Mouse (Mus musculus) spleen, adult 10 weeks (tissue): Measurements from ENCODE around the gene Kpna6. TPM values are rescaled to one million over a fixed set of nuclear protein-coding genes. Genes with fewer than 3 reads are reported as not detected.

Source experiments
- polyA plus RNA-seq: library from polyadenylated mRNA; stranded (reverse); fragments of 350-450 nt; fragmentation: Illumina TruSeq; extraction: RNeasy Lipid Tissue Mini Kit (QIAGEN cat#74804); gene quantifications from one replicate; pipeline ENCODE4 v1.2.3, GENCODE M21; 2015; ENCODE audit warnings: low replicate concordance; ENCODE audit not compliant: insufficient read depth

Kpna6 gene
- polyA plus RNA-seq = 34.8 TPM

DNA sequence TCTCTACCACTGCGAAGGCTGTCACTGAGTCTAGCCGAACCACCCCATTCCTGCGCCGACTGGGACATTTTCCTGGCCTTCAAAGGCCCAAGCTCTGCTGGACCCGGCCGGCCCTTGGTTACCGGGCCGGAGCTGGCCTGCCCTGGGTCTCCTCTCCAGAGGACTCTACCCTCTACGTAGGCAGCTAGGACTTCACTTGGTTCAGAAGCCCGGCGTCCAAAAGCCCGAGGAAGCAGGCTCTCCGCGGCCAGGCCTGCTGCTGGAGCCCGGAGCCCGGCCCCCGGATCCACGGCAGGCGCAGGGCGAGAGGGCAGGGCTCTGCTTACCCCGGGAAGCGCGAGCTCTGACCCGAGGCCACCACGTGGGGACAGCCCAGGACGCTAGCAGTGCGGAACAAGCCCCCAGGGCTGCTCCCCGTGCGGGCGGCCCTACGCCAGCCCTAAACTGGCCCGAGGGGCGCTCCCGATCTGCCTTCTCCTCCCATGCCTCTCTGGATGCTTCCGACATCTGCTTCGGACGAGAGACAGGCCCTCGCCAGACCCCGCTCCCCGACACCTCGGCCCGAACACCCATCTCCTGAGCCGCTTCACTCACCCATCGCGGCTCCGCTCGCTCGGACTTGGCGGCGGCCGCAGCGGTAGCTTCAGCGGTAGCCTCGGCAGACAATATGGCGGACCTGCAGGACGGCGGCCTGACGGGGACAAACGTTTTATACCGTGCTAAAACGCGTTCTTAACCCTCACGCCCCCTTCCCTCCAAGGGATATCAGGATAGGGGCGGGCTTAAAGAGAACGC lies at the start of gene Kpna6:
Gene Kpna6, minus strand, starts transcription at position 685 of the 795 bp plus-strand sequence.

DNA sequence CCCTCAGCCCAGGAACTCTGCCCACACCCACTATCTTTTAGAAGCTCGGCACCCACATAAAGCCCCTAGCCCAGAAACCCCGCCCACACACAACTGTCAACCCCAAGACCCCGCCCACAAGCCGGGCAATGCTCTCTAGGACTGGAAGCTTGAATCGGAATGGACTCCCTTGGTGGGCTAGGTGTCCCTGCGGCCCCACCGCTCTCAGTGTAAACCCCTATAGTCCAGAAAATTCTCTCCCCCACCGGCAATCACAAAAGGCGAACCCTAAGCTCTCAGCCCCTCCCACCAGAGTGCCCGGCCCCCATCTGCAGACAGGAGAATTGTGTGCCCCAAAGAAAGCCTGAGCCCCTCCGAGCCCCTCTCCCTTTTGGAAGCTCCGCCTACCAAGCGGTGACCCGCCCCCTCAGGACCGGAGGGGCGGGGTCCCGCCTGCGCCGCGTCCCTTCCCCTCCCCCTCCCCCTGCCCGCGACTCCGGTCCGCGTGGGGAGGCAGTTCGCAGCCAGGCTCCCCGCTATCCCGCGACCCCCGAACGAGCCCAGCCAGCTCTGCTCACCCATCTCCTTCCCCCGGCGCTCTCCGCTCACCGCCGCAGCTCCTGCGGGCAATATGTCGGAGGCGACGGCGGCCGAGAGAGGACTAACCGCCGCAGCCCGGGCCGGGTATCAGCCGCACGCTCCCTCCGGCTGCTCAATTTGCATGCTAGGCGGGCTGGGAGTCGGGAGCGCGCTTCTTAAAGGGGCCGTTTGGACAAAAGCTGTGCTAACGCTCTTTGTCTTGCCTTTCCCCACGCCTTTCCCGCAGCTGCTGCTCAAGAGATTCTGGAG lies 23.8 kb upstream of the Kpna6 start, which contains the start of gene Tmem39b:
Gene Tmem39b, minus strand, starts transcription at position 681 of the 828 bp plus-strand sequence.

DNA sequence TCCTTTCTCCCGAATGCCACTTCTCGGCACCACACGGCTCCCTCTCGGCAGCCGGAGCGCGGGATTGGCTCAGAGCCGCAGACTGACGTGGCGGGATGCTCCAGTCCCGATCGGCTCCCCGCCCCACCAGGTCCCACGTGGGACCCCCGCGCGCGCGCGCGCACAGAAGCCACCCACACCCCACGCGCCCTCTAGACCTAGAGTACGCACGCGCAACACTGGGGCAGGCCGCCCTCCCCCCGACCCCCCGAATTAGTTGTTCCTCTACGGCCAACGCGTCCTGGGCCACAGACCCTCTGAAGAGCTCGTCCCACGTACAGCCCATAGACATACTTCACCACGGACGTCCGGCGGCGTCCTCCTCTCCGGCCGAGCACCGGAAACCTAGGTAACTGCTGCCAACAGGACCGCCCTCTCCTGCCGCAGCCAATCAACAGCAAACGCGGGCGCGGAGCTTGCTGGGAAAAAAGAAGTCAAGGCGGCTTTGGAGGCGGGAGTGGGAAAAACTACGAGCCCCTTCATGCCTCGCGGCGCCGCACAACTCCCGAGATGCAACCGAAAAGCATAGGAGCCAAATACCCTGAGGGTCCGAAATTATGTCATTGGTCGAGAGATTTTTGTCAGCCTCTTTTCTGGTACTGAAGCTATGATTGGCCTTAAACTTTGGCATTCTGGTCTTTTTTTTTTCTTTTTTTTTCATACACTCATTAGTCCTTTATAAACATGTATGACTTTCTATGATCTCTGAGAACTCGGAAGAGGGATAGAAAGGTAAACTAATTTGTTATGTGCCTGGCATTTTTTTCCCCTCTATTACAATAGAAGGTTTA lies 31.7 kb downstream of the Kpna6 start, which contains the start of gene Txlna:
Gene Txlna, minus strand, starts transcription at position 428 of the 830 bp plus-strand sequence.

DNA sequence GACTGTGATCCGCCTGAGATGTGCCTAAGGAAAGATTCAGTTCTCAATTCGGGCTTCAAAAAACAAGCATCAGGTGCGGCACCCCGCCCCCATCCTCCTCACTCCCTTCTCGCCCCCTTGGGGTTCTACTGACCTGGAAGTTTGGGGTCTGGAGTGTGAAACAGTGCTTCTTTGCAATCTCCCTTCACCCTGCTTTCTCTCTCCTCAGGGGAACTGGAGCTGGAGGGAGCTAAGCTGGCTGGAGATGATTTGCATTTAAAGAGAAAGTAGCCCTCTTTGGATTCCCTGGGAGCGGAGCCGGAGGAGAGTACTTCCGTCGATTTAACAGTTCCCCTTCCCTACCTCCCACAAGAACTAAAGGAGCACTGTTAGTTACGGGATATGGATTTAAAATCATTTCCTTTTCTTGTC lies 48.9 kb downstream of the Kpna6 start, which contains the start of gene Ccdc28b:
Gene Ccdc28b, minus strand, starts transcription at position 267 of the 411 bp plus-strand sequence.

DNA sequence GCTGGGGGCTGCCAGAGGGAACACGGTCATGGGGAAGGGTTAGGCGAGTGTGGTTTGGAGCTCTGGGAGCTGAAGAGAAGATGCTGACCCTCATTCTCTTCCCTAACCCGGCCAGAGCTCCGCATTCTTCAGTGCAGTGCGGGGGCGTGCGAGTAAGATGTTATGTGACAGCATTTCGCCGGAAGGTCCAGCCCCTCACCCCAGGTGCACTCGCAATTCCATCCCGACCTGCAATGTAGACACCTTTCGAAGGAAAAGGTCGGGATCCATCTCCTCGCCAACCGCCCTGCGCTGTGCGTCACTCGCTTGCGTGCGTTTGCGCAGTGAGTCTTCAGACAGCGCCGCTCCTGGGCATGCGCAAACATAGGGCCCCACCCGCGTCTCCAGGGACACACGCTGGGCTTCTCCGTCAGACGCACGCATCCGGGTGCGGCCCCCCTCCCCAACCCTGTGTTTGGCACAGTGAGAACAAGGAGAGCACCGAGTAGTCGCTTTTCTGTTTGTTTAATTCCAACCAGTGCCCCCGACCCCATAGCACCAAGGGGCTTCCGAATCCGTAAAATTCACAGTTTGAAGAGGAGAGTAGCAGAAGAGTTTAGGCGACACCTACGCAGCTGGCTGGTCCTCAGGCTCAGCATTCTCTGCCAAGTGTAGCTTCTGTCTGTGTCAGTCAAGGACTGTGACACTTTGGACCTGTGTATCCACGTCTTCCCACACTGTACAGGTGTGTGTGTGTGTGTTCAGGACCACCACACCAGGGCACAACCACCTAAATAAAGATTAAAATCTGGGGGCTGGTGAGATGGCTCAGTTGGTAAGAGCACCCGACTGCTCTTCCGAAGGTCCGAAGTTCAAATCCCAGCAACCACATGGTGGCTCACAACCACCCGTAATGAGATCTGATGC lies 53.5 kb downstream of the Kpna6 start, which contains the start of gene Iqcc:
Gene Iqcc, minus strand, starts transcription at position 314 of the 906 bp plus-strand sequence.

DNA sequence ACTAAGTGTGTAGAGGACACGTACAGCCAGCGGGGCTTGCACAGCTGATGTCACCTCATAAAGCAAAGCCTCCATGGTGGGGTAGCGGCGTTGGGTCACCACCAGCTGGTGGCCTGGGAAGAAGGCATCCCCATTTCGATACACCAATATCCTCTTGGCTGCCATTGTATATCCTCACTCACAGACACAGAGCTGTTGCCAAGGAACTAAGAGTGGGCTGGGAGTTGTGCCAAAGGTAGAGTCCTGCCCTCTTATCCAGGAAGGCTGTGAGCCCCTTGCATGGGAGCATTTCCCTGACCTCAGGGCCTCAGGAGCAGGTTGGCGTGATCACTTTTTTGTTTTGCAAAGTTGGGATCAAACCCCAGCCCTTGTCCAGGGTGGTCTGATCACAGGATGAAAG lies 58.5 kb downstream of the Kpna6 start, which contains the start of gene Dcdc2b:
Gene Dcdc2b, minus strand, starts transcription at position 165 of the 400 bp plus-strand sequence.

DNA sequence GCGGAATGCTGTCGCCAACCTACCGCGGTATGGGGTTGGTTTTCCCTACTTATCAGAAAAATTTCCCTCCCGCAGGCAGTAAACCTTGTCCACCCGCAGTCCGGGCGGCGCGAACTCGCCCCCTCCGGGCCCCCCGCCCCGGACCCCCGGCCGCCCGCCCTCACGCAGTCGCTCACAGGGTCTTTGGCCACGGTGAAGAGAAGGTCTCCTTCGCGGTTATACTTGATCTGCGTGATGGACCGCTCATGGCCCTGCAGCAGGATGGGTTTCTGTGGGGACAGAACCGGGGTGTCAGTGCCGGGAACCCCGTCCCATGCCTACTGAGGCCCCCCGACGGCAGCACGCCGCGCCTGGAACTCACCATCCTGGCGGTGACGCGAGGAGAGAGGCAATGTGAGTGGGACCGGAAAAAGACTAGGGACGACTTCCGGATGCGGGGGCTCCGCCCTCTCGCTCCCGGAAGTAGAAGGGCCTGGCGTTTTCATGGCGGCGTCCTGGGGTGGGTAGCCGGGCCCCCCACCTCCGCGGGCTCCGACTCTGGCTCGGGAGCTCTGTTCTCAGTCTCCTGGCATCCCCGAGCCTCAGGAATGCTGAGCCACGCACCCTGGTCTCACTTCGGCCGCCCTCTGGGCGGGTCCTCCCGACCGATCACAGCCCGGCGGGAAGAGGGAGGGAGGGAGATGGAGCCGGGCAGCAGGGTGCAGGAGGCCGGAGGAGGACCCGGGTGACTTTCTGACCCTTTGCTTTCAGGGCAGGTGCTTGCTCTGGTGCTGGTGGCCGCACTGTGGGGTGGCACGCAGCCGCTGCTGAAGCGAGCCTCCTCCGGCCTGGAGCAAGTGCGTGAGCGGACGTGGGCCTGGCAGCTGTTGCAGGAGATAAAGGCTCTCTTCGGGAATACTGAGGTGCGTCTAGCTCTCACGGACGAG lies 72.1 kb downstream of the Kpna6 start, which contains the start of the genes Eif3i and Tmem234:
Gene Eif3i, minus strand, starts transcription at position 416 of the 926 bp plus-strand sequence.
Gene Tmem234, plus strand, starts transcription at position 436 of the 926 bp plus-strand sequence.

Other genes with a start within 250 kb of the Kpna6 start
- gene Zbtb8b, start 231.9 kb downstream of the Kpna6 start, polyA plus RNA-seq = not detected
- gene Bsdc1, start 211.2 kb downstream of the Kpna6 start, polyA plus RNA-seq = 45.0 TPM
- not detected for gene Tssk3, start 181.7 kb downstream of the Kpna6 start, polyA plus RNA-seq
- gene Fam229a, start 181.6 kb downstream of the Kpna6 start, polyA plus RNA-seq = not detected
- 79.0 TPM for gene Marcksl1, start 159.2 kb downstream of the Kpna6 start, polyA plus RNA-seq
- gene Hdac1, start 130.1 kb downstream of the Kpna6 start, polyA plus RNA-seq = 187 TPM
- gene Lck, start 99.1 kb downstream of the Kpna6 start, polyA plus RNA-seq = 95.5 TPM
- 10.3 TPM for gene Fam167b, start 94.2 kb downstream of the Kpna6 start, polyA plus RNA-seq
- 119 TPM for gene Eif3i, start 72.1 kb downstream of the Kpna6 start, polyA plus RNA-seq
- gene Tmem234, start 72.1 kb downstream of the Kpna6 start, polyA plus RNA-seq = 211 TPM
- 1.8 TPM for gene Dcdc2b, start 58.5 kb downstream of the Kpna6 start, polyA plus RNA-seq
- 26.7 TPM for gene Iqcc, start 53.7 kb downstream of the Kpna6 start, polyA plus RNA-seq
- gene Ccdc28b, start 48.8 kb downstream of the Kpna6 start, polyA plus RNA-seq = 29.6 TPM
- gene Txlna, start 31.7 kb downstream of the Kpna6 start, polyA plus RNA-seq = 29.1 TPM
- gene Tmem39b, start 24.1 kb upstream of the Kpna6 start, polyA plus RNA-seq = 7.3 TPM
- gene Khdrbs1, start 69.5 kb upstream of the Kpna6 start, polyA plus RNA-seq = 141 TPM
- gene Ptp4a2, start 138.5 kb upstream of the Kpna6 start, polyA plus RNA-seq = 613 TPM